Mouse (Mus musculus) embryo, embryonic 11.5 days (tissue): ENCODE results near the gene Hykk.
A peak's percentile ranks its signal among the peaks of the same experiment; 100 is the strongest.
"Not testable (repeated sequence)": the region's sequence is repeated elsewhere in the genome, so short reads cannot be mapped to it uniquely, and the experiment has no call there.

ENCODE experiments used
- DNase-seq: peaks from one replicate; pipeline ENCODE4 v3.0.0-alpha.2; 2012; ENCODE audit warnings: low read depth, low spot score

Hykk gene

GRCm38 (mm10) chr9:54917010-54917677 is at the start of gene Hykk:
Gene Hykk (plus strand): TSS chr9:54917283.
- peak; percentile 80 for DNase-seq

GRCm38 (mm10) chr9:54878759-54879158 is 38.3 kb upstream of the Hykk start:
- no peak for DNase-seq

DNA sequence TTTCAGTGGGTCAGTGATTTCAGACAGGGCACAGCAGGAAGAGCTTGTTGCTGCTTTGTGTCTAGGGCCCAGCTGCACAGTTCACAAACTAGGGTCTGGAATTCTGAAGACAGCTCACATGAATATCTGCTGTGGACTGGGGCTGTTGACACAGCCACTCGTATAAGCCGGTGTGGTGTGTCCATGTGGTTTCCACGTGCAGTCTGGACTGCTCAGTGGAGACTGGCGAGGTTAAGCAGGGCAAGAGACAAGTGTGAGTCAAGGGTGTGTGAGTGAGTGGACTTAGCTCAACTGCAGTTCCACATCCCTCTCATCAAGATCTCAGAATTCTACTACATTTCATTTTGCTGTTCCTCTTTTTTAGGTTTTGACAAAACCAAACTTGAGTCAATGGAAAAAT is 25.0 kb upstream of the Hykk start:
- DNase-seq, result no peak

DNA sequence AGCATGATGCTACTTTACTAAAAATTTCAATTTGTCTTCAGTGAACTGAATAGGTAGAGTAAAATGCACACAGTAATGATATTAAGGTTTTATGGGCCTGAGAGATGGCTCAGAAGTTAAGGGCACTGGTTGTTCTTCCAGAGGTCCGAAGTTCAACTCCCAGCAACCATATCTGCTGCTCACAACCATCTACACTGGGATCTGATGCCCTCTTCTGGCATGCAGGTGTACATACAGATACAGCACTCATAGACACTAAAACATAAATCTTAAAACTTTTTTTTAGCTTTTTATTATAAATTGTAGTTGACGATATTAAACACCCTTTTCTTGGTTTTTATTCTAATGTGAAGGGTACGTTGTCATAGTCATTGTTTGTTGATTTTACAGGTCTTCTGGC is 20.0 kb upstream of the Hykk start:
- no peak for DNase-seq

- DNase-seq, result no peak
Measured at GRCm38 (mm10) chr9:54909446-54909845, 7.6 kb upstream of the Hykk start.

GRCm38 (mm10) chr9:54915576-54915975 is 1.5 kb upstream of the Hykk start:
- no peak for DNase-seq

DNA sequence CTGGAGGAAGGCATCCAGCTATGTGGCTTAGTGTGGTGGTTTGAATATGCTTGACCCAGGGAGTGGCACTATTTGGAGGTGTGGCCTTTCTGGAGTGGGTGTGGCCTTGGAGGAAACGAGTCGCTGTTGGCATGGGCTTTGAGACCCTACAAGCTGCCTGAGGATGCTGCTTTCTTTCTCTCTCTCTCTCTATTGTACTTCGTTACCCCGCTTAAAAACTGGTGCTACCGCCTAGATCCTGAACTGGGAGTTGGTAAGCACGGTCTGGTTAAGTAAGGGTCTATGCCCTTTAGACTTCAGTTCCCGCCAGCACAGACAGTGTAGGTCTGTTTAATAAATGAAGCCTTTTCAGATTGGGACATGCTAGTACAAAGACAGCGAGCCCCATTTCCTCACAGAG is 682 bp upstream of the Hykk start:
- DNase-seq, result no peak

DNA sequence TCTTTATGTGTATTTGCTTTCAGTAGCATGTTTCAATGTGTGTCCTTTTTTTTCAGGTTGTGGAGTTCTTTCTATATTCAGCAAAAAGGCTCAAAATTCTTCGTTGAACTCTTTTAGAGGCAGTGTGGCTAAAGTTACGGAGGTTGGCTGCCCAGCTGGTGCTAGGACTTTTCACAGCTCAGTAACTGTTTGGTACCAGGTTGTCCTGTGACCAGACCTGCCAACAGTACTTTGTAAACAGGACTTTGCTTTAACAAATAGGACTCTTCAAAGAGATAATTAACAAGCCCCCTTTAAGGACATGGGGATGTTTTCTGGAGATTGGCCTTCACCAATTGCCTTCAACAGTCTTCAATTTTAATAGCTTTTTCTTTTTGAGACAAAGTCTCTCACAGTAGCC is 1.1 kb downstream of the Hykk start:
- DNase-seq, result no peak

DNA sequence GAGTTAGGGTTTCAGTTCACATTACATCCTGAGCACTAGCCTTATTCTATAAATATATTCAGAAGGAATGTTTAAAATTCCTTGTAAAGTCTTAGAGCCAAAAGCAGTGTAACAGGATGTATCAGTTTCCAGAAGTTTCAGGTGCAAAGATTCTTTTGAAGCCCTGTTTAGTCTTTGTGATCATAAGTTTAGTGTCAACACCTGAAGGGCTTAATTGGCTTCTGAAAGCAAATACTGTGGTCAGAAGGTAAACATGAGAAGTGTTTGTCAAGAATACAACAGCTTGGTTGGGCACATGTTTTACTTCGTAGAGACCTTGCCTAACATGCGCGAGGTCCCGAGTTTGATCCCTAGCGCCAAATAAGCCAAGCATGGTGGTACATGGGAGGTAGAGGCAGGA is 1.7 kb downstream of the Hykk start:
- DNase-seq, result no peak

GRCm38 (mm10) chr9:54919946-54920345 is 2.9 kb downstream of the Hykk start:
- no peak for DNase-seq

- DNase-seq, result no peak
Measured at GRCm38 (mm10) chr9:54930741-54931140, 13.7 kb downstream of the Hykk start.

DNA sequence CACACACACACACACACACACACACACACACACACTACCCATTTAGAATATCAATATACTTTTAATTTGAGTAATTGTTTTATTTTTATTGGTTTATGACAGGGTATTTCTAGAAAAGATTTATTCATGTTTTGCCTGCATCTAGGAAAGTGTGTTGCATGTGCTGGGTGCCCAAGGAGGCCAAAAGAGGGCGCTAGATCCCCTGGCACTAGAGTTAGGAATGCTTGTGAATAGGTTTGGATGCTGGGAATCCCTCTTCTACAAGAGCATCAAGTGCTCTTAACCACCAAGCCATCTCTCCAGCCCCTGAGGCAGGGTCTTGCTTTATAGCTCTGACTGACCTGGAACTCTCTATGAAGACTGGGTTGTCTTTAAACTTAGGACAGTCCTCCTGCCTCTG is 14.7 kb downstream of the Hykk start:
- DNase-seq, result no peak

DNA sequence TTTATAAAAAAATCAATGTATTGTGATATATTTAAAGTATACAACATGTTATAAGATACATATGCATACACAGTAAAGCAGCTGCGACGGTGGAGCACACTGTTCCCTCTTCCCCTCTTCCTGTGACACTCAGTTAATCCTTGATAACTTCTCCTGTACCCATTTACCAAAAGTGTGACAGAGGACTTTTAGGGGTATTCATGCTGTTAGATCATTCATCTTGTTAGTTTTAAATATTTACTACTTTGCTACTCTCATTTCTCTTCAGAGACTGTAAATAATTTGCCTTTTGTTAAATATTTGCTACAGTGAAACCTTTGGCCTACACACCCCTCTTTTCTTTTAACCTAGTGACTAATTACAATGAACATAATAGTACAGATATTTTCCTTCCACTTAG is 15.3 kb downstream of the Hykk start:
- no peak for DNase-seq

DNA sequence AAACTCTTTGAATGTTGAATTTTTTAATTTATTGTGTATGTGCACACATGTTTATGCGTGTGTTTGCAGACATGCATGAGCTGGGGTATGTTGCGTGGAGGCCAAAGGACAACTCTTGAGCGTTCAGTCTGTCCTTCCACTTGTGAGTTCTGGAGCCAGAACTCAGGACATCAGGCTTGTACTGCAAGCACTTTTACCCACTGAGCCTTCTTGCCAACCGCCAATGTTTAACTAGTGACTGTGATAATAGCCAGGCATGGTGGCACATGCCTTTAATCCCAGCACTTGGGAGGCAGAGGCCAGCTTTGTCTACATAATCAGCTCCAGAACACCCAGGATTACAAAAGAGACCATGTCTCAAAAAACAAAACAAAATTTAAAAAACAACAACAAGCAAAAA is 25.0 kb downstream of the Hykk start:
- DNase-seq, result no peak

GRCm38 (mm10) chr9:54944467-54944866 is 27.4 kb downstream of the Hykk start:
- DNase-seq, result no peak

GRCm38 (mm10) chr9:54946256-54946655 is 29.2 kb downstream of the Hykk start:
- no peak for DNase-seq

DNA sequence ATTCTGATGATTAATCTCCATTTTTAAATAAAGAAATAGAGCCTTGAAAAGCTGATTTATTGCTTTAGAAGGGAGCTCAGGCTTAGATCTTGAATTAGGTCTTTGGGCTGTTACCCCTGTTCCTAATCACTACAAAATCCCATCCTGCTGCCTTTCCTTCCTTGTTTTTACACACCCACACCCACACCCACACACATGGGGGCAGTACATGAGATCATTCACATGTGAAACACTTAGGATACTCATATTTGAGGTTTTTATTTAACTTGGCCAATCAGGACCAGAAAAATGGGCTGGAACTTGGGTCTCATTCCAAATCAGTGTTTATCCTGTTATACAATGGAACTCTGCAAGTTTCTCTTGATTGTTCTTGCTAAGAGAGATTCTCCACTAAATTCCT is 32.4 kb downstream of the Hykk start:
- no peak for DNase-seq

DNA sequence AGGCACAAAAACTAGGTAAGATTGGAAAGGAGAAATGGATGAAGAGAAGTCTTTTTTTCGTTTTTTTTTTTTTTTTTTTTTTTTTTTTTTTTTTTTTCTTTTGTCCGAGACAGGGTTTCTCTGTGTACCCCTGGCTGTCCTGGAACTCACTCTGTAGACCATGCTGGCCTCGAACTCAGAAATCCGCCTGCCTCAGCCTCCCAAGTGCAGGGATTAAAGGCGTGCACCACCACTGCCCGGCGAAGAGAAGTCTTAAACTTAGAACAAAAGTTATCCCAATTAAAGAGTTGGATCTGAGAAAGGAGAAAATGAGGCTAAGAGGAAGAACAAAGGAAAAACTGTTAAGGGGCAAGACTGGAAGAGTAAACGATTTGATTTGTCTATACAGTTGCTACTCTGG is 33.1 kb downstream of the Hykk start:
- DNase-seq, result not testable (repeated sequence)

GRCm38 (mm10) chr9:54950575-54951321 is 33.7 kb downstream of the Hykk start, which contains the start of the genes Psma4 and AY074887:
Gene Psma4 (plus strand): TSS chr9:54950790.
Gene AY074887 (minus strand): TSS chr9:54950998.
- peak; percentile 88 for DNase-seq

GRCm38 (mm10) chr9:54961059-54961458 is 44.0 kb downstream of the Hykk start:
- DNase-seq, result no peak

GRCm38 (mm10) chr9:54963669-54964068 is 46.6 kb downstream of the Hykk start:
- DNase-seq, result no peak

DNA sequence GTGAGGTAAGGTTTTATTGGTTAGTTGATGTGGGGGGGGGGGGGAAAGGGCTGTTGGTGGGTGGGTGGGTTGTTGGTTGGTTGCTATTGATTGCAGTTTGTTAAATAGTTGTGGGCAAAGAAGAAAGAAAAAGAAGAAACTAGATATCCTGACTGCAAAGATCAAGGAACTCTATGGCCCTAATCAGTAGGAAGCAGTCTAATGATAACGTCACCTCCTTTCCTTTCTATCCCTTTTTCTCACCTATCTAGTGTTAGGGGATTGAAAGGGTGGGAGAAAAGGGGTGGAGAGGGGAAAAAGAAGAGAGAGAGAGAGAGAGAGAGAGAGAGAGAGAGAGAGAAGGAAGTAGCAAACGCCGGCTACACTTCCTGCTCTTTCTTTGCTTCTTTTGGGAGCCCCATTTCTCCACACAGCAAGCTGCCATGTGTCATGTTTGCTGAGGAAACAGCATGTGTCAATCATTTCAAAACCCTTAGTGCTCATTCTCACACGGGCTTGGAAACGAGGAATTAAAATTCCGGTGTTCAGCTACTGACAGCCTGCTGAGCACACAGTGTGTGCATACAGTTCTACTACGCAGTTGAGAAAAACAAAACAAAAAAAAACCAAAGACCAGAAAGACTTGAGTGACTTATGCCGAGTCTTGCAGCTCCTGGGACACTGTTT is 53.0 kb downstream of the Hykk start:
- no peak for DNase-seq

DNA sequence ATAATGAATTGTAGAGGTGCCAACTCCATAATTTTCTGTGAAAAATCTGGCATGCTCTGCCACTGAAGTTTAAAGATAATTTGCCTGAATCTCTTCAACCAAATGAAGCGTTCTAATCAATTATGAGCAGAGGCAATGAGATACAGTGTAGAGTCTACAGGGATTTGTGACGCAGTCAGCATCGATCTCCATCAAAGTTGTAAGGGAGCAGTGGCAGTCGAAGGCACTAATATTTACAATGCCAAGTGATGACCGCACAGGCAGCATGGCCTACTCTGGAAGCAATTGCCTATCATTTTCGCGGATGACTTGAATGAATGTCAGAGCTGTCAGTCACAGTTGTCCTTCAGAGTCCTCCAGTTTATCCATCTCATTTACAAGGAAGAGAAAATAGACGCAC is 63.6 kb downstream of the Hykk start, which contains the start of gene Chrna5:
Gene Chrna5, plus strand, starts transcription at position 207 of the 400 bp plus-strand sequence.
- DNase-seq, result no peak
